Mouse (Mus musculus): ENCODE measurements around the gene Rpl13a. TPM values are rescaled to one million over a fixed set of nuclear protein-coding genes. Genes with fewer than 3 reads are reported as not detected.
A peak's percentile ranks its signal among the peaks of the same experiment; 100 is the strongest.
"Not testable (repeated sequence)": the region's sequence is repeated elsewhere in the genome, so short reads cannot be mapped to it uniquely, and the experiment has no call there.

Gene Rpl13a
- polyA plus RNA-seq, 1 experiment from 2014 or later, result 1,390 TPM

GRCm38 (mm10) chr7:45123186-45123570 is 5.4 kb downstream of the Rpl13a start:
- Histone ChIP-seq H3K36me3 (peaks cover 69% of the 10 kb centered on the region), H3K4me1 (peaks cover 54% of the 10 kb centered on the region), H3K9ac (peak overlapping the region; percentile 95), H3K27me3 (no peaks in the 10 kb centered on the region), H3K9me3 (no peaks in the 10 kb centered on the region), H3K4me3 (peak overlapping the region; percentile 89), H3K4me2 (peak overlapping the region; percentile 67), H3K27ac (peak overlapping the region; percentile 89)
- WGBS, result 15% methylated on average over 12 of the region's 12 CpGs
- no peak for ATAC-seq (ENCODE audit: insufficient number of reproducible peaks, low FRiP score, low TSS enrichment, low read depth)

- peak overlapping the region; percentile 95; the same call in 1 of the 2 replicates for H3K9ac ChIP-seq
- H3K36me3 ChIP-seq, result peaks cover 69% of the 10 kb centered on the region
- H3K27ac ChIP-seq, result peak overlapping the region; percentile 89
- whole genome bisulfite sequencing, result 78% methylated on average over 15 of the region's 15 CpGs
- peak overlapping the region; percentile 89 for H3K4me3 ChIP-seq
- H3K4me1 ChIP-seq, result peaks cover 54% of the 10 kb centered on the region
- peak overlapping the region; percentile 67 for H3K4me2 ChIP-seq
- no peaks in the 10 kb centered on the region for H3K9me3 ChIP-seq
- no peaks in the 10 kb centered on the region for H3K27me3 ChIP-seq
- ATAC-seq (ENCODE audit: insufficient number of reproducible peaks, low FRiP score, low TSS enrichment, low read depth), result no peak
Observed at GRCm38 (mm10) chr7:45122561-45123185, 5.9 kb downstream of the Rpl13a start.

DNA sequence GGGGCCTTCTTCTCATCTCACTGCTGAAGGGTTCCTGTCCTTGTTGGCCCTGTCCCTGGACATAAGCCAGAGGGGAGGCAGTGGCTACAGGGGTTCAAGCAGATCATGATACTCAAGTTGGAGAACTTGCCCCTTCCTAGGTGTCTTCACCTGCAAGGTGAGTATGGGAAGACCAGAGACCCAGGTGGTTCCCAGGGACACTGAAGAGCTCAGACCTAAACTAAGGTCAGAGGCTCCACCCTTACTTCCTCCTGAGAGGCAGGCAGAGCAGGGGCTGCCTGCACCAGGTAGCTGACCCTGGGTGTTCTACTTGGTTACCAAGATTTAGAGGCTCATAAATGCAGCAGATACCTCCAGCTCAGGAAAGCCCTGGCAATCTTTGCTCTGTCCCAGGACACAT is 6.6 kb downstream of the Rpl13a start:
- no peak for ATAC-seq (ENCODE audit: insufficient number of reproducible peaks, low FRiP score, low TSS enrichment, low read depth)
- H3K27ac ChIP-seq, result no peak overlapping the region; the same call in 1 of the 2 replicates
- no peaks in the 10 kb centered on the region for H3K27me3 ChIP-seq
- H3K4me2 ChIP-seq, result no peak overlapping the region
- H3K9ac ChIP-seq, result peak overlapping the region; percentile 21; the same call in 1 of the 2 replicates
- peaks cover 48% of the 10 kb centered on the region for H3K4me1 ChIP-seq
- H3K9me3 ChIP-seq, result no peaks in the 10 kb centered on the region
- no peak overlapping the region for H3K4me3 ChIP-seq
- H3K36me3 ChIP-seq, result peaks cover 63% of the 10 kb centered on the region

- ATAC-seq (ENCODE audit: insufficient number of reproducible peaks, low FRiP score, low TSS enrichment, low read depth), result no peak
- Histone ChIP-seq H3K27ac (no peak overlapping the region; the same call in 1 of the 2 replicates), H3K4me3 (no peak overlapping the region)
Observed at GRCm38 (mm10) chr7:45121404-45121803, 7.2 kb downstream of the Rpl13a start.

DNA sequence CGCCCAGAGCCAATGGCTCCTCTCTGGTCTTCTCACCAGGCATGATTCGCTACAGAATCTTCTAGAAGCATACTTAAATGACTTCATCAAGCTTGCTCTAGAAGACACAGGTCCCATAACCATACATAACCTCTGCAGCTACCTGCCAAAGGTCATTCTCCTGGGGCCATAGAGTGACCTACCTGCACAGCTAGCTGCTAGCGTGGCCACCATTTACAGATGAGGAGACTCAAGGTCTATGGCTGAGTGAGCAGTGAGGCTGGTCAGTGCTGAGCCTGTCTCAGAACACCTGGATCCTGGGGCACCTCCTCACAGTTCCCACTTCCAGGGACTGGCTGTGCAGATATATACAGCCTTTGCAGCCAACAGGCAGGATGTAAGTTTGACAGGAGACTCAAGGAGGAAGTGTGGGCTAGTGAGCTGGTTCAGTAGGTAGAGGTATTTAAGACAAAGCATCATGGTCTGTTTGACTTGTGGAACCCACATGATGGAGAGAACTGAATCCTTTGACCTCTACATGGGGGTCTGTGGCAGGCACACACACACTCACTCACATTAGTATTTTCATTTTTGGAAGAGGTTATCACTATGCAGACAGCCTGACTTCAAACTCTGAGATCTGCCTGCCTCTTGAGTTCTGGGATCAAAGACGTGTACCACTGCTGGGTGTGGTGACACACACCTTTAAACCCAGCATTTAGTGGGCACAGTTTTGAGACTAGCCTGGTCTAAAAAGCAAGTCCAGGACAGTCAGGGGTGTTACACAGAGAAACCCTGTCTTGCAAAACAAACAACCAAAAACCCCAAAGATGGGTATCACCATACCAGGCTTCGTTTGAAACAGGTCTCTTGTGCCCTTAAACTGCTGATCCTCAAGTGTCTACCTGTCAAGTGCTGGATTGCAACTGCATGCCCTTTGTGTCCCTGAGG is 8.5 kb downstream of the Rpl13a start:
- Histone ChIP-seq H3K27ac (peak overlapping the region; percentile 35; the same call in 1 of the 2 replicates), H3K4me3 (no peak overlapping the region), H3K36me3 (peaks cover 44% of the 10 kb centered on the region), H3K9me3 (no peaks in the 10 kb centered on the region), H3K9ac (no peak overlapping the region), H3K27me3 (no peaks in the 10 kb centered on the region), H3K4me1 (peaks cover 29% of the 10 kb centered on the region), H3K4me2 (no peak overlapping the region)
- 76% methylated on average over 5 of the region's 5 CpGs for WGBS
- no peak for ATAC-seq (ENCODE audit: insufficient number of reproducible peaks, low FRiP score, low TSS enrichment, low read depth)

More at GRCm38 (mm10) chr7:45121404-45121803, 7.2 kb downstream of the Rpl13a start:
- Histone ChIP-seq H3K27me3 (no peaks in the 10 kb centered on the region), H3K4me2 (no peak overlapping the region), H3K4me1 (peaks cover 43% of the 10 kb centered on the region), H3K9ac (0 out of 2 replicates have a peak overlapping the region, but pooled peaks have one; percentile 21), H3K9me3 (no peaks in the 10 kb centered on the region), H3K36me3 (peaks cover 58% of the 10 kb centered on the region)
- 54% methylated on average over 8 of the region's 8 CpGs for WGBS

DNA sequence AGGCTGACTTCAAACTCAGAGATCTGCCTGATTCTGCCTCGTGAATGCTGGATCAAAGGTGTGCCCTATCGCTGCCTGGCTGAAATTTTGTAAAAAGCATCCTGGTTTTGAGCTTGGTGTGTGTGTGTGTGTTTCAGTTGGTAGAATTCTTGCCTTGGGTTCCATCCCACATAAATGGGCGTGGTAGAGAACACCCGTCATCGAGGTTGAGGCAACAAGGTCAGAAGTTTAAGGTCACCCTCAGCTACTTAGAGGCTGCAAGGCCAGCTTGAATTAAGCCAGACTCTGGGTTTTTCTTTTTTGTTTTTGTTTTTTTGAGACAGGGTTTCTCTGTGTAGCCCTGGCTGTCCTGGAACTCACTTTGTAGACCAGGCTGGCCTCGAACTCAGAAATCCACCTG is 10.2 kb downstream of the Rpl13a start:
- H3K27me3 ChIP-seq, result no peaks in the 10 kb centered on the region
- H3K4me1 ChIP-seq, result peaks cover 23% of the 10 kb centered on the region
- no peaks in the 10 kb centered on the region for H3K9me3 ChIP-seq
- H3K9ac ChIP-seq, result no peak overlapping the region
- 84% methylated on average over 6 of the region's 6 CpGs for WGBS
- no peak overlapping the region for H3K4me2 ChIP-seq
- no peak overlapping the region for H3K4me3 ChIP-seq
- ATAC-seq (ENCODE audit: insufficient number of reproducible peaks, low FRiP score, low TSS enrichment, low read depth), result no peak
- H3K36me3 ChIP-seq, result peaks cover 43% of the 10 kb centered on the region
- H3K27ac ChIP-seq, result no peak overlapping the region

DNA sequence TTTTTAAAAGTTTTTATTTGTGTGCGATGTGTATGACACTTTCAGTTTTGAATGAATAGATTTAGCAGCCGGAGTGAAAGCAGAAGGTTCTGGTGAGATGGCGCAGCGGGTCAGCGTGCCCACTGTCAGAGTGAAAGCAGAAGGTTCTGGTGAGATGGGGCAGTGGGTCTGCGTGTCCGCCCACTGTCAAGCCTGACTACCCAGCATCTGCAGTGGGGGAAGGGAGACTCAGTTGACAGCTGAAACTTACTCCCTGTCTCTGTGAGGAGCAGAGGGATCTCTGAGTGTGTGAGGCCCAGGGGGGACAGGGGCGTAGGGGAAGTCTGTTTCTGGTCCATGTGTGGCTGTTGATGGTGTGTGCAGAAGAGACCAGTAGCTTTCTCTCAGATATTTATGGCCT is 11.0 kb downstream of the Rpl13a start:
- peaks cover 36% of the 10 kb centered on the region for H3K36me3 ChIP-seq
- no peak overlapping the region for H3K4me3 ChIP-seq
- H3K9ac ChIP-seq, result no peak overlapping the region
- no peak for ATAC-seq (ENCODE audit: insufficient number of reproducible peaks, low FRiP score, low TSS enrichment, low read depth)
- 83% methylated on average over 8 of the region's 8 CpGs for WGBS
- no peak overlapping the region for H3K27ac ChIP-seq
- H3K9me3 ChIP-seq, result no peaks in the 10 kb centered on the region
- H3K27me3 ChIP-seq, result no peaks in the 10 kb centered on the region
- H3K4me2 ChIP-seq, result no peak overlapping the region
- H3K4me1 ChIP-seq, result peaks cover 15% of the 10 kb centered on the region

DNA sequence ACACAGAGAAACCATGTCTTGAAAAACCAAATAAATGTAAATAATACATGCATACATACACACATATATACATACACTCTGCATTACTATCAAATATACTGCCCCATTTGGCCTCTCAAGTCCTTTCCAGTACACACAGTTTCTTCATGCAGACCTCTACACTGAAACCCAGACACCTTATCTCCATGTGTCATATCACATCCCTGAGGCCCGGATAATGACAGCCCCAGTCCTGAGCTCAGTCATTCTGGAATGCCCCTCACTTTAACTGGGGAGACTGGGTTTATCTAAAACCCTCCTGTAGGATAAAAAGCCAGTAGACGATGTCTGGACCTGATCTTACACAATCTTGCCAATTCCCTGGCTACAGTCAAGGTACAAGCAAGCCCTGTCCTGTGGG is 15.1 kb downstream of the Rpl13a start:
- 74% methylated on average over 2 of the region's 2 CpGs for WGBS
- no peak overlapping the region for H3K4me3 ChIP-seq
- no peaks in the 10 kb centered on the region for H3K27me3 ChIP-seq
- no peak overlapping the region for H3K4me2 ChIP-seq
- H3K9me3 ChIP-seq, result no peaks in the 10 kb centered on the region
- H3K4me1 ChIP-seq, result no peaks in the 10 kb centered on the region
- no peaks in the 10 kb centered on the region for H3K36me3 ChIP-seq
- H3K27ac ChIP-seq, result no peak overlapping the region
- H3K9ac ChIP-seq, result no peak overlapping the region
- no peak for ATAC-seq (ENCODE audit: insufficient number of reproducible peaks, low FRiP score, low TSS enrichment, low read depth)

GRCm38 (mm10) chr7:45112529-45112928 is 16.0 kb downstream of the Rpl13a start:
- no peak overlapping the region for H3K9ac ChIP-seq
- no peak overlapping the region for H3K27ac ChIP-seq
- H3K4me1 ChIP-seq, result no peaks in the 10 kb centered on the region
- no peak for ATAC-seq (ENCODE audit: insufficient number of reproducible peaks, low FRiP score, low TSS enrichment, low read depth)
- WGBS, result 72% methylated on average over 3 of the region's 3 CpGs
- no peaks in the 10 kb centered on the region for H3K27me3 ChIP-seq
- H3K4me2 ChIP-seq, result no peak overlapping the region
- no peak overlapping the region for H3K4me3 ChIP-seq
- H3K36me3 ChIP-seq, result no peaks in the 10 kb centered on the region
- H3K9me3 ChIP-seq, result no peaks in the 10 kb centered on the region

GRCm38 (mm10) chr7:45111940-45112339 is 16.6 kb downstream of the Rpl13a start:
- H3K9me3 ChIP-seq, result no peaks in the 10 kb centered on the region
- ATAC-seq (ENCODE audit: insufficient number of reproducible peaks, low FRiP score, low TSS enrichment, low read depth), result no peak
- no peak overlapping the region for H3K4me3 ChIP-seq
- no peaks in the 10 kb centered on the region for H3K4me1 ChIP-seq
- no peaks in the 10 kb centered on the region for H3K27me3 ChIP-seq
- H3K4me2 ChIP-seq, result no peak overlapping the region
- no peak overlapping the region for H3K9ac ChIP-seq
- H3K36me3 ChIP-seq, result no peaks in the 10 kb centered on the region
- WGBS, result 34% methylated on average over 2 of the region's 2 CpGs
- no peak overlapping the region for H3K27ac ChIP-seq

- not testable (repeated sequence) for ATAC-seq (ENCODE audit: insufficient number of reproducible peaks, low FRiP score, low TSS enrichment, low read depth); H3K4me3 ChIP-seq; H3K36me3 ChIP-seq; H3K4me2 ChIP-seq; H3K4me1 ChIP-seq; H3K27me3 ChIP-seq; H3K27ac ChIP-seq; H3K9me3 ChIP-seq; H3K9ac ChIP-seq
- 87% methylated on average over 4 of the region's 4 CpGs for WGBS
Observed at GRCm38 (mm10) chr7:45110089-45110488, 18.5 kb downstream of the Rpl13a start.

DNA sequence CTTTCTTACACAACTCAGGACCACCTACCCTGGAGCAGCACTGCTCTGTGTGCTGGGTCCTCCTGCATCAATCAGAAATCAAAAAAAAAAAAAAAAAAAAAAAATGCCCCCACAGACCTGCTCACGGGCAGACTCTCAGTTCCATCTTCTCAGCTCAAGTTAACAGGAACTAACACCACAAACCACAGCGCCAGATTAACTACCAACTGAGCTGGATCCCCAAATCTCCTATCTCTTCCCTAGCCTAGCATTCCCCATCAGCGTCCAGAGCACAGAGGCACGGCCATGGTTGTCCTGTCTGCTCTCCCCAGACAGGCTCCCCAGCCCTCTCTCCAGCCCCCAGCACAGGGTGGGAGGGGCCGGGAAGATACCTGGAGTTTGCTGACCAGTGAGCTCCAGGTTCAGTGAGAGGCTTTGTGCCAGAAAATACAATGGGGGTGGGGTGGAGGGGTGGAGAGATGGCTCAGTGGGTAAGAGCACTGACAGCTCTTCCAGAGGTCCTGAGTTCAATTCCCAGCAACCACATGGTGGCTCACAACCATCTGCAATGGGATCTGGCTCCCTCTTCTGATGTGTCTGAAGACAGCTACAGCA is 21.4 kb downstream of the Rpl13a start:
- Histone ChIP-seq H3K36me3 (no peaks in the 10 kb centered on the region), H3K27ac (no peak overlapping the region), H3K27me3 (no peaks in the 10 kb centered on the region), H3K4me3 (no peak overlapping the region), H3K4me1 (peaks cover 23% of the 10 kb centered on the region), H3K4me2 (no peak overlapping the region), H3K9ac (no peak overlapping the region), H3K9me3 (no peaks in the 10 kb centered on the region)
- 66% methylated on average over 5 of the region's 5 CpGs for WGBS
- no peak for ATAC-seq (ENCODE audit: insufficient number of reproducible peaks, low FRiP score, low TSS enrichment, low read depth)

Data from limb, embryonic 15.5 days (tissue).